8 mouse cellular contexts compared by ENCODE assay signal in the genomic region with DNA sequence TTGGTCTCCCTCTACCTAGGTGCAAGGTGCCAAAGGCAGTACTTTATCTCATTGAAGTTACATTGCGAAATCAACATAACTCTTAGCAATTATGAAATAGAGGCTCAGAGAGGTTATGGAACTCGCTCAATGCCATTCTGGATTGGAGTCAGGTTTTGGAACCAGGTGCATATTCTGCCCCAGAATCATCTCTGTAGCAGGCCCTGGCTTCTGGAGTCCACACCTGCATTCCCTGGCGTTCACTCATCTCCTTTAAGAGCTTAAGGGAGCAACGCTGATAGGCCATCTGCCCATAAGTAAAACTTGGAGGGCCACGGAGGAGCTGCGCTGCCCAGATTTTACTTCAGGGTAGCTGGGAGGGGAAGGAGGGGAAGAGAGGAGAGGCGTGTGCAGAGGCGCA. TPM values are rescaled to one million over a fixed set of nuclear protein-coding genes. Genes with fewer than 3 reads are reported as not detected.
DNase-seq lines count a peak whose midpoint lies in the region; ATAC-seq and TF ChIP-seq lines count a peak whose summit lies in the region.

No protein-coding gene starts in this region.

- no peak overlapping the region for H3K4me3 ChIP-seq in forebrain, embryonic 10.5 days
- H3K4me3 ChIP-seq in forebrain, embryonic 13.5 days, result no peak overlapping the region
- peak overlapping the region; percentile 72 for H3K4me3 ChIP-seq in liver, embryonic 16.5 days (ENCODE audit: low read depth, low read length)
- H3K4me3 ChIP-seq in stomach, postnatal 0 days (ENCODE audit: low read depth, low read length), result no peak overlapping the region

- no peaks in the 10 kb centered on the region for H3K27me3 ChIP-seq in forebrain, embryonic 10.5 days (ENCODE audit: poor library complexity, severe bottlenecking)
- no peaks in the 10 kb centered on the region for H3K27me3 ChIP-seq in forebrain, embryonic 13.5 days
- H3K27me3 ChIP-seq in liver, embryonic 16.5 days (ENCODE audit: control insufficient read depth, insufficient read depth, low read depth, low read length), result no peaks in the 10 kb centered on the region
- no peaks in the 10 kb centered on the region for H3K27me3 ChIP-seq in stomach, postnatal 0 days (ENCODE audit: control insufficient read depth, insufficient read depth, low read length)

- no peak for ATAC-seq in forebrain, embryonic 13.5 days
- peak; percentile 17 for ATAC-seq in liver, embryonic 16.5 days (ENCODE audit: low read depth)
- ATAC-seq in stomach, postnatal 0 days (ENCODE audit: low FRiP score, low TSS enrichment), result no peak

- peaks cover 27% of the 10 kb centered on the region for H3K36me3 ChIP-seq in forebrain, embryonic 10.5 days (replicated peaks)
- peaks cover 18% of the 10 kb centered on the region for H3K36me3 ChIP-seq in forebrain, embryonic 13.5 days (ENCODE audit: poor library complexity, severe bottlenecking)
- H3K36me3 ChIP-seq in liver, embryonic 16.5 days (ENCODE audit: control insufficient read depth, insufficient read depth), result peaks cover 27% of the 10 kb centered on the region
- H3K36me3 ChIP-seq in stomach, postnatal 0 days (ENCODE audit: control insufficient read depth, insufficient read depth, low read length), result peaks cover 7% of the 10 kb centered on the region

- no peak for TF ChIP-seq CTCF in stomach, postnatal 0 days (IDR thresholded peaks at IDR 0.05; ENCODE audit: low read depth)

- no peak overlapping the region for H3K9ac ChIP-seq in forebrain, embryonic 13.5 days
- H3K9ac ChIP-seq in liver, embryonic 16.5 days (ENCODE audit: low read depth, low read length), result peak overlapping the region; percentile 91
- 0 out of 2 replicates have a peak overlapping the region, but pooled peaks have one; percentile 43 for H3K9ac ChIP-seq in stomach, postnatal 0 days (ENCODE audit: low read length)

- WGBS in forebrain, embryonic 10.5 days, result 93% methylated on average over 8 of the region's 8 CpGs
- 90% methylated on average over 8 of the region's 8 CpGs for WGBS in forebrain, embryonic 13.5 days
- WGBS in liver, embryonic 16.5 days (ENCODE audit: insufficient replicate concordance), result 29% methylated on average over 8 of the region's 8 CpGs
- 68% methylated on average over 8 of the region's 8 CpGs for whole genome bisulfite sequencing in stomach, postnatal 0 days

- H3K4me1 ChIP-seq in forebrain, embryonic 10.5 days, result peaks cover 56% of the 10 kb centered on the region
- H3K4me1 ChIP-seq in forebrain, embryonic 13.5 days, result peaks cover 19% of the 10 kb centered on the region
- H3K4me1 ChIP-seq in liver, embryonic 16.5 days (ENCODE audit: control insufficient read depth, low read depth, low read length), result peaks cover 50% of the 10 kb centered on the region
- peaks cover 6% of the 10 kb centered on the region for H3K4me1 ChIP-seq in stomach, postnatal 0 days (replicated peaks; ENCODE audit: control insufficient read depth, insufficient read depth)

- H3K9me3 ChIP-seq in forebrain, embryonic 10.5 days, result no peaks in the 10 kb centered on the region
- no peaks in the 10 kb centered on the region for H3K9me3 ChIP-seq in forebrain, embryonic 13.5 days (replicated peaks)
- no peaks in the 10 kb centered on the region for H3K9me3 ChIP-seq in liver, embryonic 16.5 days (replicated peaks; ENCODE audit: control insufficient read depth, low read length)
- H3K9me3 ChIP-seq in stomach, postnatal 0 days (ENCODE audit: control insufficient read depth, low read length), result no peaks in the 10 kb centered on the region

- H3K27ac ChIP-seq in forebrain, embryonic 10.5 days, result peak overlapping the region; percentile 72; the same call in 1 of the 2 replicates
- no peak overlapping the region for H3K27ac ChIP-seq in forebrain, embryonic 13.5 days
- H3K27ac ChIP-seq in liver, embryonic 16.5 days (ENCODE audit: low read length), result peak overlapping the region; percentile 98
- peak overlapping the region; percentile 91 for H3K27ac ChIP-seq in stomach, postnatal 0 days (replicated peaks)

- no peak for TF ChIP-seq EP300 in stomach, postnatal 0 days (optimal IDR thresholded peaks at IDR 0.05)

- H3K4me2 ChIP-seq in forebrain, embryonic 13.5 days, result no peak overlapping the region
- peak overlapping the region; percentile 87 for H3K4me2 ChIP-seq in liver, embryonic 16.5 days (ENCODE audit: low read depth, low read length)
- H3K4me2 ChIP-seq in stomach, postnatal 0 days (replicated peaks; ENCODE audit: low read depth), result peak overlapping the region; percentile 72; the same call in 1 of the 2 replicates

- no peak for DNase-seq in forebrain, embryonic 10.5 days (ENCODE audit: extremely low spot score, low spot score)
- DNase-seq in spleen, adult 12 weeks (ENCODE audit: low spot score), result peak; percentile 32
- no peak for DNase-seq in spleen, postnatal 14 days (ENCODE audit: low spot score in 2 of 2)
- no peak for DNase-seq in stomach, postnatal 0 days (ENCODE audit: low spot score)
- no peak for DNase-seq in layer of hippocampus, adult 9-11 months
- DNase-seq in frontal cortex, adult 2 months (ENCODE audit: extremely low spot score in 1 of 2, low spot score in 1 of 2), result no peak

RNA-seq across cellular contexts. Expression of a gene that starts 2.7 kb away (rescaled TPM):
- 125 and 127 TPM in 2 replicates for polyA plus RNA-seq in forebrain, embryonic 10.5 days (2016; fragmentation: Nextera tagmentation; extraction: Ambion mirVana)
- polyA plus RNA-seq in forebrain, embryonic 13.5 days (2015; fragmentation: Nextera tagmentation; extraction: Ambion mirVana), result 65.4 and 69.8 TPM in 2 replicates
- 516 and 530 TPM in 2 replicates for polyA plus RNA-seq in liver, embryonic 16.5 days (2015; fragmentation: Nextera tagmentation; extraction: Ambion mirVana)
- 161 and 178 TPM in 2 replicates for polyA plus RNA-seq in stomach, postnatal 0 days (2015; fragmentation: Nextera tagmentation; extraction: Ambion mirVana)
- 37.2 and 43.1 TPM in 2 replicates for polyA plus RNA-seq in frontal cortex, adult 2 months (2012; rRNA removed)

RNA-seq across cellular contexts. Expression of a gene that starts 7.8 kb away (rescaled TPM):
- polyA plus RNA-seq in forebrain, embryonic 10.5 days (2016; fragmentation: Nextera tagmentation; extraction: Ambion mirVana), result 145 and 147 TPM in 2 replicates
- 112 and 113 TPM in 2 replicates for polyA plus RNA-seq in forebrain, embryonic 13.5 days (2015; fragmentation: Nextera tagmentation; extraction: Ambion mirVana)
- polyA plus RNA-seq in liver, embryonic 16.5 days (2015; fragmentation: Nextera tagmentation; extraction: Ambion mirVana), result 44.8 and 48.9 TPM in 2 replicates
- 52.4 and 55.5 TPM in 2 replicates for polyA plus RNA-seq in stomach, postnatal 0 days (2015; fragmentation: Nextera tagmentation; extraction: Ambion mirVana)
- polyA plus RNA-seq in frontal cortex, adult 2 months (2012; rRNA removed), result 30.6 and 31.3 TPM in 2 replicates

RNA-seq across cellular contexts. Expression of a gene that starts 8.1 kb away (rescaled TPM):
- polyA plus RNA-seq in forebrain, embryonic 10.5 days (2016; fragmentation: Nextera tagmentation; extraction: Ambion mirVana), result 1.3 and 1.5 TPM in 2 replicates
- polyA plus RNA-seq in forebrain, embryonic 13.5 days (2015; fragmentation: Nextera tagmentation; extraction: Ambion mirVana), result 0.80 and 1.1 TPM in 2 replicates
- 0.06 TPM in 2 replicates for polyA plus RNA-seq in liver, embryonic 16.5 days (2015; fragmentation: Nextera tagmentation; extraction: Ambion mirVana)
- 0.18 and 0.35 TPM in 2 replicates for polyA plus RNA-seq in stomach, postnatal 0 days (2015; fragmentation: Nextera tagmentation; extraction: Ambion mirVana)
- polyA plus RNA-seq in frontal cortex, adult 2 months (2012; rRNA removed), result 0.44 TPM in 2 replicates

RNA-seq across cellular contexts. Expression of a gene that starts 13.8 kb away (rescaled TPM):
- polyA plus RNA-seq in forebrain, embryonic 10.5 days (2016; fragmentation: Nextera tagmentation; extraction: Ambion mirVana), result 10.3 and 11.2 TPM in 2 replicates
- 10.5 and 11.2 TPM in 2 replicates for polyA plus RNA-seq in forebrain, embryonic 13.5 days (2015; fragmentation: Nextera tagmentation; extraction: Ambion mirVana)
- polyA plus RNA-seq in liver, embryonic 16.5 days (2015; fragmentation: Nextera tagmentation; extraction: Ambion mirVana), result 9.0 and 9.5 TPM in 2 replicates
- polyA plus RNA-seq in stomach, postnatal 0 days (2015; fragmentation: Nextera tagmentation; extraction: Ambion mirVana), result 23.5 and 26.0 TPM in 2 replicates
- 6.8 and 8.0 TPM in 2 replicates for polyA plus RNA-seq in frontal cortex, adult 2 months (2012; rRNA removed)

RNA-seq across cellular contexts. Expression of a gene that starts 37.2 kb away (rescaled TPM):
- polyA plus RNA-seq in forebrain, embryonic 10.5 days (2016; fragmentation: Nextera tagmentation; extraction: Ambion mirVana), result 1.1 and 1.4 TPM in 2 replicates
- 0.49 and 0.56 TPM in 2 replicates for polyA plus RNA-seq in forebrain, embryonic 13.5 days (2015; fragmentation: Nextera tagmentation; extraction: Ambion mirVana)
- 0.15 and 0.27 TPM in 2 replicates for polyA plus RNA-seq in liver, embryonic 16.5 days (2015; fragmentation: Nextera tagmentation; extraction: Ambion mirVana)
- 32.5 and 38.1 TPM in 2 replicates for polyA plus RNA-seq in stomach, postnatal 0 days (2015; fragmentation: Nextera tagmentation; extraction: Ambion mirVana)
- 0.60 and 0.78 TPM in 2 replicates for polyA plus RNA-seq in frontal cortex, adult 2 months (2012; rRNA removed)
